ENCODE assay signal across 7 mouse cellular contexts in genomic region chr7:19024096-19024506, GRCm38 (mm10). TPM values are rescaled to one million over a fixed set of nuclear protein-coding genes. Genes with fewer than 3 reads are reported as not detected.
DNase-seq lines count a peak whose midpoint lies in the region; ATAC-seq lines count a peak whose summit lies in the region.

Gene Sympk, plus strand, starts transcription at chr7:19024377.

- peak within 1 kb of the TSS; percentile 92 for H3K9ac ChIP-seq in midbrain, embryonic 13.5 days (replicated peaks)

- H3K9me3 ChIP-seq in embryonic facial prominence, embryonic 10.5 days = no peaks in the 10 kb centered on the region
- H3K9me3 ChIP-seq in limb, embryonic 10.5 days (replicated peaks) = no peaks in the 10 kb centered on the region; the same call in 1 of the 2 replicates
- no peaks in the 10 kb centered on the region for H3K9me3 ChIP-seq in midbrain, embryonic 13.5 days

- peaks cover 41% of the 10 kb centered on the region for H3K27me3 ChIP-seq in embryonic facial prominence, embryonic 10.5 days (replicated peaks; ENCODE audit: low read depth, poor library complexity, severe bottlenecking)
- H3K27me3 ChIP-seq in limb, embryonic 10.5 days (ENCODE audit: low read depth, poor library complexity, severe bottlenecking) = peaks cover 47% of the 10 kb centered on the region
- H3K27me3 ChIP-seq in midbrain, embryonic 13.5 days = peaks cover 40% of the 10 kb centered on the region

- peak within 1 kb of the TSS; percentile 97 for H3K4me3 ChIP-seq in embryonic facial prominence, embryonic 10.5 days
- H3K4me3 ChIP-seq in limb, embryonic 10.5 days = peak within 1 kb of the TSS; percentile 88
- peak within 1 kb of the TSS; percentile 95 for H3K4me3 ChIP-seq in midbrain, embryonic 13.5 days (replicated peaks)

- H3K27ac ChIP-seq in embryonic facial prominence, embryonic 10.5 days (replicated peaks) = peak within 1 kb of the TSS; percentile 92
- peak within 1 kb of the TSS; percentile 92 for H3K27ac ChIP-seq in limb, embryonic 10.5 days
- peak within 1 kb of the TSS; percentile 56 for H3K27ac ChIP-seq in midbrain, embryonic 13.5 days

- peak within 1 kb of the TSS; percentile 93 for H3K4me2 ChIP-seq in midbrain, embryonic 13.5 days (replicated peaks)

- peaks cover 37% of the 10 kb centered on the region for H3K4me1 ChIP-seq in embryonic facial prominence, embryonic 10.5 days
- H3K4me1 ChIP-seq in limb, embryonic 10.5 days = peaks cover 31% of the 10 kb centered on the region
- H3K4me1 ChIP-seq in midbrain, embryonic 13.5 days (replicated peaks) = peaks cover 22% of the 10 kb centered on the region

- ATAC-seq in granulocyte monocyte progenitor cell, adult 5-6 weeks (replicated peaks; ENCODE audit: poor library complexity, severe bottlenecking) = peak; percentile 83
- peak; percentile 97 for ATAC-seq in midbrain, embryonic 13.5 days

- H3K36me3 ChIP-seq in embryonic facial prominence, embryonic 10.5 days (replicated peaks) = peaks cover 8% of the 10 kb centered on the region
- peaks cover 13% of the 10 kb centered on the region for H3K36me3 ChIP-seq in limb, embryonic 10.5 days
- peaks cover 6% of the 10 kb centered on the region for H3K36me3 ChIP-seq in midbrain, embryonic 13.5 days

- DNase-seq in adrenal gland, postnatal 10 days = peak; percentile 96
- peak; percentile 97 for DNase-seq in embryonic facial prominence, embryonic 10.5 days (ENCODE audit: low spot score)
- peak; percentile 95 for DNase-seq in kidney, adult 11 months
- DNase-seq in limb, embryonic 10.5 days (ENCODE audit: low spot score) = peak; percentile 96
- DNase-seq in spleen, adult 12 weeks (ENCODE audit: low spot score) = peak; percentile 93

- WGBS in embryonic facial prominence, embryonic 10.5 days = under 1% methylated on average over 50 of the region's 50 CpGs
- WGBS in limb, embryonic 10.5 days = under 1% methylated on average over 50 of the region's 50 CpGs
- WGBS in midbrain, embryonic 13.5 days = 0% methylated on average over 40 of the region's 50 CpGs

RNA-seq across cellular contexts. Expression of gene Sympk, which starts in this region (rescaled TPM):
- total RNA-seq in adrenal gland, postnatal 10 days (2021) = 10 to 100 TPM; 78.0 to 89.0 TPM
- 43.4 and 45.2 TPM in 2 replicates for polyA plus RNA-seq in embryonic facial prominence, embryonic 10.5 days (2016; fragmentation: Nextera tagmentation; extraction: Ambion mirVana)
- 79.9 and 98.6 TPM in 2 replicates for total RNA-seq in granulocyte monocyte progenitor cell, adult 5-6 weeks (2014; fragmentation: Nextera tagmentation)
- 38.5 and 46.7 TPM in 2 replicates for total RNA-seq in granulocyte monocyte progenitor cell, adult 5-6 weeks (2017)
- 50.4 and 54.6 TPM in 2 replicates for polyA plus RNA-seq in limb, embryonic 10.5 days (2016; fragmentation: Nextera tagmentation; extraction: Ambion mirVana)
- polyA plus RNA-seq in midbrain, embryonic 13.5 days (2015; fragmentation: Nextera tagmentation; extraction: Ambion mirVana) = 31.8 and 37.2 TPM in 2 replicates

Comparison
In these comparisons a context has a peak if more than half of its experiments do, and no peak if none do; other contexts are left out.
1. Peak in every context shown above with its lines: DNase-seq, ATAC-seq, H3K4me3 ChIP-seq and H3K27ac ChIP-seq.